Mouse (Mus musculus): ENCODE measurements at regions not wholly inside any gene's neighbourhood (a gene's known extent, or its start where the extent isn't known, plus 50 kb on each side); places are given as distances from the start of the nearest gene placed in this dataset.

- DNase-seq (ENCODE audit: low spot score in 2 of 2): no peak
Observed at GRCm38 (mm10) chr2:106318695-106319266, 315.4 kb upstream of the Dnajc24 start.

DNA sequence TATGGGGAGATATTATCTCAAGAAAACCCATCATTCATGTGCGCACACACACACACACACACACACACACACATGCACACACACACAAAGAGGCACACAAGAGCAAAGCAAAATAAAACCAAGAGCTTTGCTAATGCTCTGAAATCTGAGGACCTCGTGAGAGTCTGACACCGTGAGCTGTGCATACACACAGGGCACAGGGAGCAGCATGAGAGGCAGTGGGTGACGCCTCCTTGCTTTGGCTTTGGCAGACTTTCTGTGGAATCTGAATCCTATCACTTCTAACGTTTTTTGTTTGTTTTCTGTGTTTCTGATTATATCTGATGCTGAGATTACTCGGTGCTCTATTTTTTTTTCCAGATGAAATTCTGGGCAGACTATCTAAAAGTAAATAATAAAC is 343.4 kb upstream of the Dnajc24 start:
- DNase-seq (ENCODE audit: low spot score in 2 of 2): no peak

DNA sequence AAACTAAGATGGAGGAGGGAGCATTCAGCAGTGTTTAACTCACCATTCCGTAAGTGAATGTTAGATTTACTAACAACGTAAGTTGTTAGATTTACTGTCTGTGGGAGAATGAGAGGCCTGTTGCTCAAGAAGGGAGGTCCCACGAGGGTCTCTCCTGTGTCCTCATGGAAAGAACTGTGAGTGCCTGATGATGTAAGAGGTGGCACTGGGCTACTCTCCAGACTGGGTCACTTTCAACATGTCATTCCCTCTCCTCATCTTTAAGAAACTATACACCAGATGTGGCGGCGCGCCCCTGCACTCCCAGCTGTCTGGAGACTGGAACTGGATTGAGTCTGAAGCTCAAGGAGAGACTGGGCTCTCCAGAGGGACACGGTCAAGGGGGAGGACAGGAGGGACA is 343.9 kb upstream of the Dnajc24 start:
- no peak for DNase-seq (ENCODE audit: low spot score in 2 of 2)

- DNase-seq (ENCODE audit: low spot score in 2 of 2): no peak
Observed at GRCm38 (mm10) chr2:106355565-106355964, 337.5 kb upstream of the Mpped2 start.

DNA sequence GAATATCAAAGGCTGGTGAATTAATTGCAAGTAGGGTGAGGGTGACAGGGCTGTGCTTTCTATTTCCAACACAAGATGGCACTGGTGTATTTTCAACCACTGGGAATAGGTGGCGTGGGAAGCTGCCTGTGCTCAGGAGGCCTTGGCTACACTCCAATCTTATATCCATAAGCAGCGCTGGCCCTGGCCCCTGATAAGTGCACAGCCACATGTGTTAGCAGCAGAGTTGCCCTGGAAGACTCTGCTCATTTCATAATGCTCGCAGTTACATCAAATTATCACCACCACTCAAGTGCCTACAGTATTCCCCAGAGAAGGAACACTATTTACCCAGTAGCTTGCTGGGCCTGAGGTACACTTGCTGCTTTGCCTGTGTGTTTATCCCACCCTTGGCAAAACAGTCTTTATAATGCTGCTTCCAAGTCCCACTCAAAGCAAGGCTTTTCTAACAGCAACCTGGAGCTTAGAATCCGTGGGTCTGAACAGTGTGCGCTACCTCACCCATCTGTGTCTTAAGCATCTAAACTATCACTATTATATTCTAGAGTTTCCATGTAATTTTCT is 337.0 kb upstream of the Mpped2 start:
- DNase-seq (ENCODE audit: low spot score in 2 of 2): no peak

DNA sequence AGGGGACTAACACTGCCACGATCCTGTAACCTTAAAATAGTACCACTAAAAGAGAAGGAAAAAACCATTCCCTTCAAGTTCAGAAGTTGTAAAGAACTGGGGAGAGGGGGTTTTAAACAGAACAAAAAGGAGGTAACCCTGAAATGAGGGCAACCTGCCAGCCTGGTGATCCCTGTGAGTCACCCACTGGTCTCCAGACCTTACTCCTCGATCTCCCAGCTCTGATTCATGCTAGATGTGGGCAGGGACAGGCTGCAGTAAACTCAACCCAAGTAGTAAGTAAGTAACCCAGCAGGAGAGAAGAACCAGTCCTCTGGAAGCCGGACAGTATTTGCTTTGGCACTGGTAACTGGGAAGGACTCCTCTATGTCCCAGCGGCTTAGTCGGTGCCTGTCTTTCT is 324.4 kb upstream of the Mpped2 start:
- no peak for DNase-seq (ENCODE audit: low spot score in 2 of 2)

GRCm38 (mm10) chr2:106383415-106384285 is 309.4 kb upstream of the Mpped2 start:
- DNase-seq (ENCODE audit: low spot score in 2 of 2): no peak

DNA sequence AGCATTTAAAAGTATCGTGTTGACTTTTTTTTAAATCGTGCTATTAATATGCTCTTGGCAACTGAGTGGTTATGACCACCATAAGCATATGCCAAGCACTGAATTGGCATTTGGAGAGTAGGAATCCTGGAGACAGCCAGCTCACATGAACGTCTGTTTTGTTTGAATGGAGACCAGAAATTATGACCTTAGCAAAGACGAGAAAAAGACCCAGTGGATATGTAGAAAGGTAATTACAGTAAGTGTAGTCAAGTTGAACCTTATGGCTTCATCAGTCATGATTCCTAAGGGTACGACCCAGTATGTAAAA is 308.8 kb upstream of the Mpped2 start:
- DNase-seq (ENCODE audit: low spot score in 2 of 2): no peak

- DNase-seq (ENCODE audit: low spot score in 2 of 2): no peak
Observed at GRCm38 (mm10) chr2:106384842-106385241, 308.2 kb upstream of the Mpped2 start.

DNA sequence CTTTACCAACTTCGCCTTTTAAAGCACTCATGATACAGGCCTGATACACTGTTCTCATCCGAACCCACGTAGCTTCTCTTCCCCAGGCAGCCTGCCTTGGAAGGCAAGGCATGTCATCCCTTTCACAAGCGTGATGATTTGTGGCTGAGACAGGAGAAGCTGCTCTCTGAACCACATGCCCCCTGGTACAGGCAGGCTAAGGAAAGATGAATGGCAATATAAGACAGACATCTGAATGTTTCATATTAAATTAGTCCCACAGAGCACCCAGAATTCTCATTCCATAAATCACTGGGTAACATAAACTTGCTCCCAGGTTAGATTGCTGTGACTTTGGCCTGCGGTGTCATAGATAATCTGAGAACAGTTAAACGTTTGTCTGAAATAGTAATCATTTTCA is 280.9 kb upstream of the Mpped2 start:
- no peak for DNase-seq (ENCODE audit: low spot score in 2 of 2)

DNA sequence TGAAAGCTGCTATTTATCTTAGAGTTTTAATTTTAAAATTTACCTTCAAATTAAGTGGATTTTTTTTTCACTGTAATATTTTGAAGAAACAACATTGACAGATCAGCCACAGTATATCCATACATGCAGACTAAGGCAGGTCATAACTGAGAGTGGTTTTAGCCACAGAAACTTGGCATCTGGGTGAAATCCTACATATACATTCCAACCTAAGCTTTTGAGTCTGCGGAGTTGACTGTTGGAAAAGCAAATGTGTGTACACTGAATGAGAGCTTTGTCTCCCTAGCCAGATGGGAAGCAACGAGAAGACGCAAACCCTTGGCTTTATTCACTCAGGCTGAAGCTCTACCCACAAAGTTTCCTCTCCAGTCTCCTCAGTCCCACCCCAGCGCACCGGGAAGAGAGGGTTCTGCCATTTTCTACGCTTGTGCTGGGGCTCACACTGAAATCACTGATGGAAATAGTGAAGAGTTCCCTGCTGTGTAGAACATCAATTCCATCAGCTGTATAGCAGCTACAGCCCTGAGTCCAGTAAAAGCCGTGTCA is 277.5 kb upstream of the Mpped2 start:
- no peak for DNase-seq (ENCODE audit: low spot score in 2 of 2)

GRCm38 (mm10) chr2:106418181-106418580 is 274.9 kb upstream of the Mpped2 start:
- DNase-seq (ENCODE audit: low spot score in 2 of 2): no peak

DNA sequence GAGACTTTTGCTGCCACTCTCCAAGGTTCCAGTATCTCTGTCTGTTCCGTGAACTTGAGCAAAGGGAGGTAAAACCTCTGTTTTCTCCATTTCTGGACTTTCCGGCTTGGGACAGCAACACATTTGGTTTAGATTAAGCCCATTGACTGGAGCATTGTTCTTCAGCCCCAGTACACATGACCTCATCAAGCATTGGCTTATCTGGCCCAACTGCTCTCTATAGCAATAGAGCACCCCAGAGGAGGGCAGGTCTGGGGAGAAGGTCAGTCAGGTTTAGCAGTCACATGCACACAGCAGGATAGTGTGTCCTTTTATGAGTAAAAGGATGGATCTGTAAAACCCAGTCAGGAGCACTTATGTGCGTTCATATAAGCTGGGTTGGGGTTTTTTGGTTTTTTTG is 268.1 kb upstream of the Mpped2 start:
- DNase-seq (ENCODE audit: low spot score in 2 of 2): no peak

DNA sequence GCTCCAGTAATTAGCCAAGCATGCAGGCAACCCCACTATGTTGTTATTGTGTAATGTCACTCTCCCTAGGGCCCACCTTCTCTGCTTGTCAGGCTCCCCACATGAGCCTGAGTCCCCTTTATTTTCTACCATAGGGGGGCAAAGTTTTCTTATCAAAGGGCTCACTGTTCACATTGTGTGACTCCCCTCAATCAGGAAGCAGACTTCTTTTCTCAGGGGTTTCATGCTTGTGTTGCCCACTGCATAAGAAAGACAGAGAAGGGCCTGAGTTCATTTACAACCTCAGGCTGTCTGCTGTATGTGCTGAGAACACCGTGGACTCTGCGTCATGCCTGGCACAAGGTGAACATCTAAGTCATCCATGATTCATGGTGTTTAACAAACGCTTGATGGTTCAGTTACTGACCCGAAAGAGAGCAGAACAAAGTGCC is 267.6 kb upstream of the Mpped2 start:
- no peak for DNase-seq (ENCODE audit: low spot score in 2 of 2)

GRCm38 (mm10) chr2:106426010-106426409 is 267.1 kb upstream of the Mpped2 start:
- DNase-seq (ENCODE audit: low spot score in 2 of 2): no peak

- no peak for DNase-seq (ENCODE audit: low spot score in 2 of 2)
Observed at GRCm38 (mm10) chr2:106427237-106427636, 265.8 kb upstream of the Mpped2 start.

DNA sequence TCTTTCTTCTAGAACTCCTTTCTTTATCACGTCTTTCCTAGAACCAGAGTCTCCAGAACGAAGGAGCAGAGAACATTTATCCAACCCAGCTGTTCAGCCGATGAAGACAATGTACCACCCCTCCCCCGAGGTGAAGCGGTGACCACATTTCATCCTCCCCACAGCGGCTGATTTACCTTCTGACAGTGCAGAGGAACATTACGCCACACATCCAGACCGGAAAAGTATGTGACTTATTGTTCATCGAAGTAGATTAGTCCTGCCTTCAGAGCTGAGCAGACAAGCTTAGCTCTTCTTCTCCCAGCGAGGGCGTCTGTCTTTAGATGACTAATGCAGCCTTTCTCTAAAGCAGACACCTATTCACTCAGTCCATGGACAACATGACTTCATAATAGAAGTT is 264.2 kb upstream of the Mpped2 start:
- DNase-seq (ENCODE audit: low spot score in 2 of 2): no peak

DNA sequence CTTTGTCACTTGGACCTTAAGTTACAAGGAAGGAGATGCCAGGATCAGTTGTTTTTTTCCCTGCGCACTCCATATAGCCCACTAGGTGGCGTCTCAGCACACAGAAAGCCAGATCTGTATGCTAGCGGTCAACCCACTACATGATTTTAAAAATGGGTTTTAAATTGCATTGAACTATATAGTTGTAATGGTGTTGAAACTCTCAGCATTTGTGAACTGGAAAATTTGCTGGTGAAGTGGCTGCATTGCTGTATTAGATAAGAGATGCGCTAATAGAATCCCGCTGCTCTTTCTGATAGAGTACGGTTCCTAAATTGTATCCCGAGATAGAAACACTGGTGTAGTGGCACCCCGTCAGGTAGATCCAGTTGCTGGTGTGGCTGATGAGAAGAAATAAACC is 261.9 kb upstream of the Mpped2 start:
- DNase-seq (ENCODE audit: low spot score in 2 of 2): peak in 1 of 2 experiments; percentile 4

- no peak for DNase-seq (ENCODE audit: low spot score in 2 of 2)
Observed at GRCm38 (mm10) chr2:106431637-106432199, 261.4 kb upstream of the Mpped2 start.

GRCm38 (mm10) chr2:106436136-106436535 is 256.9 kb upstream of the Mpped2 start:
- DNase-seq (ENCODE audit: low spot score in 2 of 2): no peak

GRCm38 (mm10) chr2:106454310-106454974 is 238.6 kb upstream of the Mpped2 start:
- DNase-seq (ENCODE audit: low spot score in 2 of 2): no peak

- no peak for DNase-seq (ENCODE audit: low spot score in 2 of 2)
Observed at GRCm38 (mm10) chr2:106455039-106455438, 238.0 kb upstream of the Mpped2 start.
